Comparison of ENCODE assay signal across 10 mouse cellular contexts in the genomic region with DNA sequence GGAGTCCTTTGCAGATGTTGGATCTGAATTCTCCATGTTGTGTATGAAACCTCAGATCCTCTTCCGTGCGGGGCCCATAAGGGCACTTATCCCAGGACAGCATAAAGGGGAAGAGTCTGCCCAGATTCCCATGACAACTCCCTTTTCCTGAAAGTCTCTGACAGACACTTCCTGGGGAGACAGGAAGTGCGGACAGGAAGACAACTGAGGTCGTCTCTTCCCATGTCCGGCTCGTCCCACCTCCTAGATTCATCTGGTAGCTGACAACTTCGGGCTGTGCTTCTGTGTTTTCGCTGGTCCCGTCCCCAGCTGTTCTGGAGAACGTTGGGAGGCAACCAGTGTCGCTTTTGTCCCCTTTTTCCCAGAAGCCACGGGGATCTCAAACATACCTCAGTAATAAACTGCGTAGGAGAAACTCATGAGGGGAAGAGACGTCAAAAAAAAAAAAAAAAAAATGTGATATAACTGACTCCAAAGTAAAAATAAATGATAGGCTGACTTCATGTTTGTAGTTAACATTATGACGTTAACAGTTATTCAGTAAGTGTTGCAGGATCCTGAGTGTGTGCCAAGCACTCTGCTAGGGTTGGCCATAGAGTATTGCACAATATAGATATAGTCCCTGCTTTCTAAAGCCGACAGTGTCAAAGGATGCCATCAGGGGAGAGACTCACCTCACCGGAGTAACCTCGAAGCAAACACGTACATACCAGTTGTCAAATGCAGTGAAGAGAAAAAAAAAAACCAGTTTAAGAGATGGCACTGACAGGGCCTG.
DNase-seq lines count a peak whose midpoint lies in the region; ATAC-seq and TF ChIP-seq lines count a peak whose summit lies in the region.
"Had no signal": no experiment of that assay in that cellular context is flagged by ENCODE, and none has a peak within 500 bp of the region (broad histone marks: within the 10 kb centered on the region; RNA-seq: fewer than 3 reads in every experiment).

No protein-coding gene starts in this region.

- peak overlapping the region; percentile 13; the same call in 1 of the 2 replicates for H3K27ac ChIP-seq in hindbrain, embryonic 10.5 days
- H3K27ac ChIP-seq in hindbrain, postnatal 0 days = no peak overlapping the region
- H3K27ac ChIP-seq: midbrain, embryonic 15.5 days had no signal

- H3K36me3 ChIP-seq in hindbrain, embryonic 10.5 days = no peaks in the 10 kb centered on the region
- H3K36me3 ChIP-seq in hindbrain, postnatal 0 days (ENCODE audit: insufficient read depth, low read length) = no peaks in the 10 kb centered on the region
- H3K36me3 ChIP-seq: midbrain, embryonic 15.5 days had no signal

- H3K9me3 ChIP-seq in hindbrain, embryonic 10.5 days = no peaks in the 10 kb centered on the region
- no peaks in the 10 kb centered on the region for H3K9me3 ChIP-seq in hindbrain, postnatal 0 days (ENCODE audit: low read length)
- H3K9me3 ChIP-seq: midbrain, embryonic 15.5 days had no signal

- 84% methylated on average over 19 of the region's 19 CpGs for WGBS in hindbrain, embryonic 10.5 days
- 86% methylated on average over 19 of the region's 19 CpGs for WGBS in hindbrain, postnatal 0 days

- peaks cover 37% of the 10 kb centered on the region for H3K4me1 ChIP-seq in hindbrain, embryonic 10.5 days (replicated peaks)
- 0 out of 2 replicates have a peak, but pooled peaks cover 5% of the 10 kb centered on the region for H3K4me1 ChIP-seq in hindbrain, postnatal 0 days (ENCODE audit: insufficient read depth, low read length)

- TF ChIP-seq CTCF in hindbrain, postnatal 0 days (IDR thresholded peaks at IDR 0.05; ENCODE audit: low read depth) = no peak

- no peak overlapping the region for H3K4me2 ChIP-seq in hindbrain, postnatal 0 days (ENCODE audit: low read depth, low read length)
- H3K4me2 ChIP-seq: midbrain, embryonic 15.5 days had no signal

- ATAC-seq in hindbrain, postnatal 0 days = no peak
- ATAC-seq: intestine, embryonic 16.5 days; midbrain, embryonic 15.5 days had no signal

- intact Hi-C loops in heart, postnatal 10 days (cut with DNase I) = loop anchor here (2.0 to 5.0 kb wide), 2 partner anchors 51 to 101 kb away; no protein-coding TSS in a partner anchor

- no peak overlapping the region for H3K4me3 ChIP-seq in hindbrain, embryonic 10.5 days
- H3K4me3 ChIP-seq in hindbrain, postnatal 0 days (ENCODE audit: low read length) = no peak overlapping the region
- H3K4me3 ChIP-seq: midbrain, embryonic 15.5 days had no signal

- H3K9ac ChIP-seq in hindbrain, postnatal 0 days (replicated peaks; ENCODE audit: low read length) = no peak overlapping the region
- H3K9ac ChIP-seq: midbrain, embryonic 15.5 days had no signal

- no peak for DNase-seq in hindbrain, embryonic 10.5 days (ENCODE audit: low spot score)
- DNase-seq in hindbrain, postnatal 0 days (ENCODE audit: low spot score) = no peak
- peak; percentile 35 to 37 for DNase-seq in heart, postnatal 10 days
- DNase-seq in kidney, postnatal 25 days = peak; percentile 52 to 81
- DNase-seq in lung, postnatal 14 days = peak; percentile 31
- DNase-seq in spleen, postnatal 36 days (ENCODE audit: low spot score in 2 of 2) = no peak
- DNase-seq in c-Kit-positive CD71-positive TER-119-positive erythroid progenitor cells, embryonic 14.5 days (ENCODE audit: low spot score) = no peak
- no peak for DNase-seq in ovary, adult 18-20 months (ENCODE audit: low spot score)

- H3K27me3 ChIP-seq in hindbrain, embryonic 10.5 days (ENCODE audit: insufficient read depth, poor library complexity, severe bottlenecking) = no peaks in the 10 kb centered on the region
- H3K27me3 ChIP-seq in hindbrain, postnatal 0 days (ENCODE audit: insufficient read depth, low read length) = no peaks in the 10 kb centered on the region
- H3K27me3 ChIP-seq: midbrain, embryonic 15.5 days had no signal

Comparison
In these comparisons a context has a peak if more than half of its experiments do, and no peak if none do; other contexts are left out.
1. DNase-seq: peak in heart, postnatal 10 days (2 of 2), kidney, postnatal 25 days (2 of 2) and lung, postnatal 14 days (single experiment); none in hindbrain, embryonic 10.5 days (single experiment), hindbrain, postnatal 0 days (single experiment), spleen, postnatal 36 days (0 of 2), c-Kit-positive CD71-positive TER-119-positive erythroid progenitor cells, embryonic 14.5 days (single experiment) and ovary, adult 18-20 months (single experiment).